Mouse (Mus musculus): ENCODE results near the gene Spata25. TPM values are rescaled to one million over a fixed set of nuclear protein-coding genes. Genes with fewer than 3 reads are reported as not detected.

Spata25 gene
- total RNA-seq, 2 experiments from 2014 or later, result 0.45 to 0.58 TPM

DNA sequence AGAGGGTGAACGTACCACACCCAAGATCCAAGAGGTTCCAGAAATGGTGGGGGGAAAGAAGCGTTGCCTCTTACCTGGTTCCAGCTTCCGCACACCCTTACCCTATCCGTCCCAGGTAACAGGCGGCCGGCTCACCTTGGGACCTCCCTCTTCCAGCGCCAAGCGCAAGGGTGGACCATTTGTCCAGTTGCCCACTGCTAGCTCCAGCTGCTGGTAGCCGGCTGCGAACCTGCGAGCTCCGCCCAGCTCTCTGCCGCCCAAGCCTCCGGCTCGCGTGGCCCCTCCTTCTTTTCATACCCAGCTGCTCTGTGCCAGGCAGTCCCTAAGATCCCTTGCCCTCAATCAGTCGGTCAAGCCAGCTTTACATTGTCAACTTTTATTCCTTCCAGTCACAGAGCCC lies 51.5 kb downstream of the Spata25 start:
- Histone ChIP-seq H3K27ac (no peak overlapping the region), H3K4me3 (no peak overlapping the region)
- intact Hi-C loops (cut with DNase I), result no loop called here
- DNase-seq (ENCODE audit: extremely low spot score in 1 of 2, low spot score in 2 of 2), result no peak
- TF ChIP-seq CTCF (IDR thresholded peaks at IDR 0.05), result no peak

Other genes with a start within 250 kb of the Spata25 start
- not detected for gene Wfdc6a, start 243.1 kb downstream of the Spata25 start, total RNA-seq (2021)
- gene Eppin, start 234.9 kb downstream of the Spata25 start, total RNA-seq (2021), result not detected
- gene Wfdc6b, start 215.0 kb downstream of the Spata25 start, total RNA-seq (2021), result not detected
- gene Wfdc8, start 214.9 kb downstream of the Spata25 start, total RNA-seq (2021), result not detected
- gene Wfdc16, start 189.7 kb downstream of the Spata25 start, total RNA-seq (2021), result not detected
- not detected for gene Wfdc10, start 172.5 kb downstream of the Spata25 start, total RNA-seq (2021)
- not detected for gene Wfdc9, start 172.0 kb downstream of the Spata25 start, total RNA-seq (2021)
- gene Wfdc11, start 154.4 kb downstream of the Spata25 start, total RNA-seq (2021), result not detected
- not detected for gene Wfdc13, start 143.4 kb downstream of the Spata25 start, total RNA-seq (2021)
- gene Spint4, start 130.0 kb downstream of the Spata25 start, total RNA-seq (2021), result not detected
- not detected for gene Spint5, start 113.2 kb downstream of the Spata25 start, total RNA-seq (2021)
- gene Wfdc3, start 82.6 kb downstream of the Spata25 start, total RNA-seq (2021), result 1 to 10 TPM; 1.4 to 1.6 TPM
- 10 to 100 TPM; 37.6 to 37.9 TPM for gene Dnttip1, start 82.6 kb downstream of the Spata25 start, total RNA-seq (2021)
- gene Ube2c, start 58.6 kb downstream of the Spata25 start, total RNA-seq (2021), result under 1 TPM in 1 of 2 experiments, not detected in 1; 0.36 TPM
- gene Tnnc2, start 48.6 kb downstream of the Spata25 start, total RNA-seq (2021), result 1 to 10 TPM in 1 of 2 experiments, not detected in 1; 1.1 TPM
- 10 to 100 TPM; 54.4 to 57.2 TPM for gene Snx21, start 42.7 kb downstream of the Spata25 start, total RNA-seq (2021)
- 10 to 100 TPM; 26.6 to 28.3 TPM for gene Acot8, start 23.7 kb downstream of the Spata25 start, total RNA-seq (2021)
- gene Zswim3, start 23.4 kb downstream of the Spata25 start, total RNA-seq (2021), result 1 to 10 TPM; 8.6 to 9.0 TPM
- gene Zswim1, start 5.9 kb downstream of the Spata25 start, total RNA-seq (2021), result 10 to 100 TPM; 21.7 to 22.7 TPM
- gene Ctsa, start 4.3 kb upstream of the Spata25 start, total RNA-seq (2021), result 10 to 100 TPM; 89.5 to 96.2 TPM
- gene Neurl2, start 4.9 kb upstream of the Spata25 start, total RNA-seq (2021), result 1 to 10 TPM; 3.9 to 5.3 TPM
- 10 to 100 TPM; 78.1 to 82.4 TPM for gene Pltp, start 29.2 kb upstream of the Spata25 start, total RNA-seq (2021)
- 10 to 100 TPM; 44.8 to 48.8 TPM for gene Pcif1, start 50.8 kb upstream of the Spata25 start, total RNA-seq (2021)
- 10 to 100 TPM; 27.2 to 28.0 TPM for gene Zfp335, start 83.2 kb upstream of the Spata25 start, total RNA-seq (2021)
- gene Mmp9, start 112.2 kb upstream of the Spata25 start, total RNA-seq (2021), result 1 to 10 TPM; 1.4 TPM
- 100 to 1,000 TPM; 575 to 581 TPM for gene Slc12a5, start 132.3 kb upstream of the Spata25 start, total RNA-seq (2021)
- 10 to 100 TPM; 55.5 to 57.5 TPM for gene Ncoa5, start 206.3 kb upstream of the Spata25 start, total RNA-seq (2021)
- under 1 TPM; 0.42 to 0.61 TPM for gene Cd40, start 227.1 kb upstream of the Spata25 start, total RNA-seq (2021)

All from left cerebral cortex, adult 2 months (tissue).